Mouse (Mus musculus) T-helper 17 cell (primary cell): ENCODE measurements around the gene Prps2.
"Not testable (repeated sequence)": the region's sequence is repeated elsewhere in the genome, so short reads cannot be mapped to it uniquely, and the experiment has no call there.

Experiments used
- in situ Hi-C, 2 experiments: fragments of 300-600 bp; cut with MboI, MseI; formaldehyde crosslinking; loops; 1 replicate in 1 of 2; 2 replicates in 1 of 2; pipeline ENCODE4 v1.15.1; 2025; ENCODE audit warnings: high pct_unique_total_duplicates in 2 of 2

Prps2 gene

GRCm38 (mm10) chrX:167382047-167382853 is at the start of gene Prps2:
Prps2 (minus strand) TSS chrX:167382749.
- in situ Hi-C loops: no loop called here

- in situ Hi-C loops: no loop called here
These were observed 35.1 kb upstream of the Prps2 start for GRCm38 (mm10) chrX:167417654-167418053.

GRCm38 (mm10) chrX:167394940-167395339 is 12.4 kb upstream of the Prps2 start:
- in situ Hi-C loops: no loop called here

- in situ Hi-C loops: no loop called here
These were observed 4.1 kb upstream of the Prps2 start for GRCm38 (mm10) chrX:167386647-167387046.

GRCm38 (mm10) chrX:167382854-167383186 is 271 bp upstream of the Prps2 start:
- in situ Hi-C loops: no loop called here

GRCm38 (mm10) chrX:167381583-167382046 is 934 bp downstream of the Prps2 start:
- in situ Hi-C loops: no loop called here

- in situ Hi-C loops: no loop called here
These were observed 2.5 kb downstream of the Prps2 start for GRCm38 (mm10) chrX:167380073-167380472.

- in situ Hi-C loops: not testable (repeated sequence)
These were observed 21.3 kb downstream of the Prps2 start for GRCm38 (mm10) chrX:167361231-167361630.

- in situ Hi-C loops: loop anchor here in 1 of 2 experiments (5.0 kb wide), 1 partner anchor 77 kb away; no protein-coding TSS in a partner anchor
These were observed 22.8 kb downstream of the Prps2 start for GRCm38 (mm10) chrX:167359704-167360103.

GRCm38 (mm10) chrX:167357415-167357814 is 25.1 kb downstream of the Prps2 start:
- in situ Hi-C loops: loop anchor here in 1 of 2 experiments (5.0 kb wide), 1 partner anchor 75 kb away; no protein-coding TSS in a partner anchor

- in situ Hi-C loops: loop anchor here in 1 of 2 experiments (5.0 kb wide), 1 partner anchor 74 kb away; no protein-coding TSS in a partner anchor
These were observed 26.6 kb downstream of the Prps2 start for GRCm38 (mm10) chrX:167355965-167356364.

GRCm38 (mm10) chrX:167353617-167354016 is 28.9 kb downstream of the Prps2 start:
- in situ Hi-C loops: no loop called here

GRCm38 (mm10) chrX:167346440-167346839 is 36.1 kb downstream of the Prps2 start:
- in situ Hi-C loops: no loop called here

GRCm38 (mm10) chrX:167344356-167344755 is 38.2 kb downstream of the Prps2 start:
- in situ Hi-C loops: no loop called here

GRCm38 (mm10) chrX:167341811-167342210 is 40.7 kb downstream of the Prps2 start:
- in situ Hi-C loops: no loop called here

- in situ Hi-C loops: no loop called here
These were observed 42.4 kb downstream of the Prps2 start for GRCm38 (mm10) chrX:167340190-167340589.

- in situ Hi-C loops: no loop called here
These were observed 44.6 kb downstream of the Prps2 start for GRCm38 (mm10) chrX:167337990-167338389.

- in situ Hi-C loops: no loop called here
These were observed 48.0 kb downstream of the Prps2 start for GRCm38 (mm10) chrX:167334571-167334970.

- in situ Hi-C loops: no loop called here
These were observed 49.9 kb downstream of the Prps2 start for GRCm38 (mm10) chrX:167332607-167333006.

- in situ Hi-C loops: no loop called here
These were observed 51.6 kb downstream of the Prps2 start for GRCm38 (mm10) chrX:167330993-167331392.

- in situ Hi-C loops: no loop called here
These were observed 52.1 kb downstream of the Prps2 start, which contains the start of gene Tlr7 for GRCm38 (mm10) chrX:167330399-167330798. Tlr7 (minus strand) TSS chrX:167330558.

- in situ Hi-C loops: no loop called here
These were observed 52.9 kb downstream of the Prps2 start for GRCm38 (mm10) chrX:167329620-167330019.

GRCm38 (mm10) chrX:167329098-167329497 is 53.5 kb downstream of the Prps2 start:
- in situ Hi-C loops: no loop called here
